Mouse (Mus musculus) olfactory bulb, adult 2 months (tissue): ENCODE results near the gene Trrap.

Source experiments
- CTCF ChIP-seq: fragments of 200-500 bp; IDR thresholded peaks from 2 replicates; pipeline ENCODE4 v1.5.1; 2012; ENCODE audit warnings: low read depth, mild to moderate bottlenecking, low read length, moderate library complexity; ENCODE audit not compliant: insufficient read depth
- POLR2A ChIP-seq: fragments of 200-500 bp; IDR thresholded peaks from 2 replicates; pipeline ENCODE4 v1.6.1; 2012; ENCODE audit warnings: mild to moderate bottlenecking, low read depth, low read length, moderate library complexity; ENCODE audit not compliant: insufficient read depth

GRCm38 (mm10) chr5:144898448-144899052 lies 131.0 kb downstream of the Trrap start:
- TF ChIP-seq POLR2A (no peak), CTCF (no peak)
